Mouse (Mus musculus): ENCODE results near the gene Mbtps1. TPM values are rescaled to one million over a fixed set of nuclear protein-coding genes. Genes with fewer than 3 reads are reported as not detected.
A peak's percentile ranks its signal among the peaks of the same experiment; 100 is the strongest.

The Mbtps1 gene
- polyA plus RNA-seq, 1 experiment from 2014 or later = 147 TPM

GRCm38 (mm10) chr8:119579096-119579495 lies 20.6 kb upstream of the Mbtps1 start:
- Histone ChIP-seq H3K36me3 (no peaks in the 10 kb centered on the region), H3K27me3 (peaks cover 32% of the 10 kb centered on the region), H3K4me3 (no peak overlapping the region), H3K4me1 (peaks cover 5% of the 10 kb centered on the region), H3K9me3 (no peaks in the 10 kb centered on the region), H3K27ac (no peak overlapping the region), H3K4me2 (replicated peaks) (no peak overlapping the region), H3K9ac (no peak overlapping the region)
- 44% methylated on average over 13 of the region's 13 CpGs for WGBS
- ATAC-seq (ENCODE audit: insufficient number of reproducible peaks, insufficient read depth, low FRiP score, low TSS enrichment) = no peak

- no peaks in the 10 kb centered on the region for H3K36me3 ChIP-seq
- H3K27me3 ChIP-seq = peaks cover 34% of the 10 kb centered on the region
- H3K4me2 ChIP-seq (replicated peaks) = peak overlapping the region; percentile 98
- H3K4me3 ChIP-seq = peak overlapping the region; percentile 80
- 2% methylated on average over 16 of the region's 16 CpGs for WGBS
- no peaks in the 10 kb centered on the region for H3K9me3 ChIP-seq
- H3K27ac ChIP-seq = no peak overlapping the region
- peak overlapping the region; percentile 77 for H3K9ac ChIP-seq
- peaks cover 17% of the 10 kb centered on the region for H3K4me1 ChIP-seq
- ATAC-seq (ENCODE audit: insufficient number of reproducible peaks, insufficient read depth, low FRiP score, low TSS enrichment) = peak; percentile 13; the same call in 1 of the 2 replicates
These were observed 16.8 kb upstream of the Mbtps1 start for GRCm38 (mm10) chr8:119575366-119575726.

- Histone ChIP-seq H3K4me1 (peaks cover 17% of the 10 kb centered on the region), H3K4me2 (replicated peaks) (peak within 1 kb of the TSS; percentile 98), H3K9me3 (no peaks in the 10 kb centered on the region), H3K27ac (peak within 1 kb of the TSS; percentile 37), H3K36me3 (no peaks in the 10 kb centered on the region), H3K9ac (peak within 1 kb of the TSS; percentile 77), H3K4me3 (peak within 1 kb of the TSS; percentile 80), H3K27me3 (peaks cover 33% of the 10 kb centered on the region)
- ATAC-seq (ENCODE audit: insufficient number of reproducible peaks, insufficient read depth, low FRiP score, low TSS enrichment) = peak; percentile 73
- WGBS = under 1% methylated on average over 81 of the region's 97 CpGs
These were observed 16.2 kb upstream of the Mbtps1 start, which contains the start of the genes Hsdl1 and Dnaaf1 for GRCm38 (mm10) chr8:119574437-119575365. TSS of gene Hsdl1 (minus strand) at chr8:119575183. TSS of gene Dnaaf1 (plus strand) at chr8:119575235.

GRCm38 (mm10) chr8:119572411-119572810 lies 13.9 kb upstream of the Mbtps1 start:
- 93% methylated on average over 4 of the region's 4 CpGs for WGBS
- Histone ChIP-seq H3K27me3 (peaks cover 26% of the 10 kb centered on the region), H3K4me3 (no peak overlapping the region), H3K27ac (no peak overlapping the region), H3K9ac (no peak overlapping the region), H3K4me2 (replicated peaks) (no peak overlapping the region), H3K36me3 (no peaks in the 10 kb centered on the region), H3K9me3 (no peaks in the 10 kb centered on the region), H3K4me1 (peaks cover 17% of the 10 kb centered on the region)
- no peak for ATAC-seq (ENCODE audit: insufficient number of reproducible peaks, insufficient read depth, low FRiP score, low TSS enrichment)

- Histone ChIP-seq H3K9me3 (no peaks in the 10 kb centered on the region), H3K4me1 (peaks cover 17% of the 10 kb centered on the region), H3K4me3 (no peak overlapping the region), H3K9ac (no peak overlapping the region), H3K36me3 (peaks cover 6% of the 10 kb centered on the region), H3K27ac (no peak overlapping the region), H3K27me3 (peaks cover 15% of the 10 kb centered on the region; the same call in 1 of the 2 replicates), H3K4me2 (replicated peaks) (no peak overlapping the region)
- WGBS = 87% methylated on average over 6 of the region's 6 CpGs
- ATAC-seq (ENCODE audit: insufficient number of reproducible peaks, insufficient read depth, low FRiP score, low TSS enrichment) = no peak
These were observed 12.6 kb upstream of the Mbtps1 start for GRCm38 (mm10) chr8:119571135-119571534.

GRCm38 (mm10) chr8:119569881-119570280 lies 11.3 kb upstream of the Mbtps1 start:
- Histone ChIP-seq H3K4me2 (replicated peaks) (no peak overlapping the region), H3K9ac (no peak overlapping the region), H3K27ac (no peak overlapping the region), H3K9me3 (no peaks in the 10 kb centered on the region), H3K27me3 (0 out of 2 replicates have a peak, but pooled peaks cover 9% of the 10 kb centered on the region), H3K4me1 (peaks cover 14% of the 10 kb centered on the region), H3K36me3 (peaks cover 19% of the 10 kb centered on the region), H3K4me3 (no peak overlapping the region)
- 31% methylated on average over 4 of the region's 4 CpGs for WGBS
- ATAC-seq (ENCODE audit: insufficient number of reproducible peaks, insufficient read depth, low FRiP score, low TSS enrichment) = no peak

- Histone ChIP-seq H3K36me3 (peaks cover 27% of the 10 kb centered on the region), H3K4me1 (peaks cover 10% of the 10 kb centered on the region), H3K9ac (no peak overlapping the region), H3K4me3 (no peak overlapping the region), H3K27ac (no peak overlapping the region), H3K4me2 (replicated peaks) (no peak overlapping the region), H3K27me3 (0 out of 2 replicates have a peak, but pooled peaks cover under 1% of the 10 kb centered on the region), H3K9me3 (no peaks in the 10 kb centered on the region)
- no peak for ATAC-seq (ENCODE audit: insufficient number of reproducible peaks, insufficient read depth, low FRiP score, low TSS enrichment)
- WGBS = 63% methylated on average over 7 of the region's 7 CpGs
These were observed 10.4 kb upstream of the Mbtps1 start for GRCm38 (mm10) chr8:119568951-119569350.

GRCm38 (mm10) chr8:119568251-119568650 lies 9.7 kb upstream of the Mbtps1 start:
- peaks cover 32% of the 10 kb centered on the region for H3K36me3 ChIP-seq
- H3K4me3 ChIP-seq = no peak overlapping the region
- ATAC-seq (ENCODE audit: insufficient number of reproducible peaks, insufficient read depth, low FRiP score, low TSS enrichment) = no peak
- 86% methylated on average over 9 of the region's 9 CpGs for WGBS
- H3K27me3 ChIP-seq = no peaks in the 10 kb centered on the region
- peaks cover 3% of the 10 kb centered on the region; the same call in 1 of the 2 replicates for H3K4me1 ChIP-seq
- no peak overlapping the region for H3K27ac ChIP-seq
- no peaks in the 10 kb centered on the region for H3K9me3 ChIP-seq
- no peak overlapping the region for H3K9ac ChIP-seq
- no peak overlapping the region for H3K4me2 ChIP-seq (replicated peaks)

- H3K4me1 ChIP-seq = no peaks in the 10 kb centered on the region
- WGBS = 78% methylated on average over 11 of the region's 11 CpGs
- no peak for ATAC-seq (ENCODE audit: insufficient number of reproducible peaks, insufficient read depth, low FRiP score, low TSS enrichment)
- H3K36me3 ChIP-seq = peaks cover 38% of the 10 kb centered on the region
- H3K9me3 ChIP-seq = no peaks in the 10 kb centered on the region
- no peak overlapping the region for H3K4me3 ChIP-seq
- H3K27me3 ChIP-seq = no peaks in the 10 kb centered on the region
- H3K9ac ChIP-seq = no peak overlapping the region
- no peak overlapping the region for H3K4me2 ChIP-seq (replicated peaks)
- H3K27ac ChIP-seq = no peak overlapping the region
These were observed 7.8 kb upstream of the Mbtps1 start for GRCm38 (mm10) chr8:119566367-119566766.

- Histone ChIP-seq H3K4me3 (no peak overlapping the region), H3K4me1 (no peaks in the 10 kb centered on the region), H3K9me3 (no peaks in the 10 kb centered on the region), H3K9ac (no peak overlapping the region), H3K27me3 (no peaks in the 10 kb centered on the region), H3K4me2 (replicated peaks) (no peak overlapping the region), H3K27ac (no peak overlapping the region), H3K36me3 (peaks cover 38% of the 10 kb centered on the region)
- 93% methylated on average over 14 of the region's 14 CpGs for WGBS
- ATAC-seq (ENCODE audit: insufficient number of reproducible peaks, insufficient read depth, low FRiP score, low TSS enrichment) = no peak
These were observed 5.3 kb upstream of the Mbtps1 start for GRCm38 (mm10) chr8:119563849-119564251.

GRCm38 (mm10) chr8:119559402-119559720 lies 826 bp upstream of the Mbtps1 start:
- Histone ChIP-seq H3K4me2 (replicated peaks) (peak overlapping the region; percentile 88), H3K36me3 (peaks cover 16% of the 10 kb centered on the region), H3K9me3 (no peaks in the 10 kb centered on the region), H3K4me1 (peaks cover 14% of the 10 kb centered on the region), H3K27ac (peak overlapping the region; percentile 65; the same call in 1 of the 2 replicates), H3K9ac (peak overlapping the region; percentile 53; the same call in 1 of the 2 replicates), H3K27me3 (no peaks in the 10 kb centered on the region), H3K4me3 (peak overlapping the region; percentile 29)
- WGBS = 92% methylated on average over 6 of the region's 6 CpGs
- ATAC-seq (ENCODE audit: insufficient number of reproducible peaks, insufficient read depth, low FRiP score, low TSS enrichment) = no peak

Measured in embryonic facial prominence, embryonic 12.5 days (tissue).